Mouse (Mus musculus) embryonic fibroblast, embryonic 13.5 days (primary cell): ENCODE measurements around the gene Shroom3.

Experiments used
- CTCF ChIP-seq: IDR thresholded peaks from 2 replicates; pipeline ENCODE4 v1.5.1; 2011; ENCODE audit warnings: mild to moderate bottlenecking, control low read depth, low read length, moderate library complexity, borderline replicate concordance; ENCODE audit not compliant: insufficient read depth
- POLR2A ChIP-seq: IDR thresholded peaks from 2 replicates; pipeline ENCODE4 v1.6.1; 2011; ENCODE audit warnings: low read depth, mild to moderate bottlenecking, control low read depth, low read length, moderate library complexity

DNA sequence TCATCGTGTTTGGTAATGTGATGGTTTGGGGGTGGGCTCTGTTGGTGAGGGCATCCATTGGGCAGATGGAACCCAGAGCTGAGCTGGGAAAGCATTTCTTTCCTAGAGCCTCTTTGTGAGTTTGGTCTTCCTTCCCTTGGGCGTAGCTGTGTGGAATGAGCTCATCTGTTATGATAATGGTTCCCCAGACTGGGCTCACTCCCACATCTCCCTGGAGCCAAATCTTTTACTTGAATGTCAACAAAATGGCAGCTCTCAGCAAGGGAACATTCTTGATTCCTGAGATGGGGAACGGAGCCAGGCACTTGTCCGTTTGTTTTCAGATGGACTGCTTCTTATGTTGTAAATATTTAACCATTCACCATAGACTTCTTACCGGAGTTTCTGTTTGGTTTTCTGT lies 158.2 kb downstream of the Shroom3 start:
- TF ChIP-seq CTCF = no peak
- no peak for TF ChIP-seq POLR2A
